Mouse (Mus musculus) intestine, postnatal 0 days (tissue): ENCODE measurements around the gene Cmas. TPM values are rescaled to one million over a fixed set of nuclear protein-coding genes. Genes with fewer than 3 reads are reported as not detected.
A peak's percentile ranks its signal among the peaks of the same experiment; 100 is the strongest.

Source experiments
- ATAC-seq: fragments of 200-750 bp; cut with Nextera tagmentation; 2 replicates; pipeline ENCODE4 v1.8.0; 2017; ENCODE audit warnings: mild to moderate bottlenecking, moderate TSS enrichment, moderate library complexity
- H3K27ac ChIP-seq: fragments of 300-500 bp; sonication (generic); 2 replicates; pipeline ENCODE4 v1.5.1; 2014; ENCODE audit warnings: mild to moderate bottlenecking, low read depth, low read length, moderate library complexity
- H3K27me3 ChIP-seq: fragments of 300-500 bp; sonication (generic); replicated peaks from 2 replicates; pipeline ENCODE4 v1.6.1; 2014; ENCODE audit warnings: low read length, mixed read lengths; ENCODE audit not compliant: control insufficient read depth, insufficient read depth
- H3K36me3 ChIP-seq: fragments of 300-500 bp; sonication (generic); 2 replicates; pipeline ENCODE4 v1.6.1; 2014; ENCODE audit warnings: mild to moderate bottlenecking, moderate library complexity; ENCODE audit not compliant: control insufficient read depth, insufficient read depth
- H3K4me1 ChIP-seq: fragments of 300-500 bp; sonication (generic); replicated peaks from 2 replicates; pipeline ENCODE4 v1.6.1; 2014; ENCODE audit warnings: antibody characterized with exemption, low read length, mixed read lengths; ENCODE audit not compliant: control insufficient read depth, insufficient read depth
- H3K4me2 ChIP-seq: fragments of 300-500 bp; sonication (generic); replicated peaks from 2 replicates; pipeline ENCODE4 v1.6.1; 2014; ENCODE audit warnings: low read depth, mild to moderate bottlenecking, moderate library complexity
- H3K4me3 ChIP-seq: fragments of 300-500 bp; sonication (generic); 2 replicates; pipeline ENCODE4 v1.5.1; 2014; ENCODE audit warnings: low read depth, low read length
- H3K9ac ChIP-seq: fragments of 300-500 bp; sonication (generic); 2 replicates; pipeline ENCODE4 v1.6.1; 2014; ENCODE audit warnings: mild to moderate bottlenecking, low read depth, low read length
- H3K9me3 ChIP-seq: fragments of 300-500 bp; sonication (generic); 2 replicates; pipeline ENCODE4 v1.6.1; 2016; ENCODE audit warnings: mixed run types; ENCODE audit not compliant: control insufficient read depth
- CTCF ChIP-seq: sonication (generic); IDR thresholded peaks from 2 replicates; pipeline ENCODE4 v1.5.1; 2016; ENCODE audit warnings: low read depth, mild to moderate bottlenecking, control low read depth, antibody characterized with exemption, moderate library complexity
- WGBS: fragments of 180-500 bp; shearing (Covaris S2); extraction: QIAGEN DNeasy Blood & Tissue Kit; methylation state at CpG from one replicate; pipeline ENCODE4 v1.1.7; 2014; 5-methylcytosine and 5-hydroxymethylcytosine counted together
- polyA plus RNA-seq: library from polyadenylated mRNA; unstranded; fragments of >200 nt; fragmentation: Nextera tagmentation; extraction: Ambion mirVana; gene quantifications from 2 replicates; pipeline ENCODE4 v1.2.1, GENCODE M21; 2015

The Cmas gene
- polyA plus RNA-seq, 1 experiment from 2014 or later: 130 TPM

GRCm38 (mm10) chr6:142757976-142758375 is 1.5 kb downstream of the Cmas start:
- Histone ChIP-seq H3K27ac (peak overlapping the region; percentile 81), H3K27me3 (no peaks in the 10 kb centered on the region), H3K36me3 (peaks cover 13% of the 10 kb centered on the region; the same call in 1 of the 2 replicates), H3K4me2 (peak overlapping the region; percentile 80), H3K9me3 (no peaks in the 10 kb centered on the region), H3K9ac (no peak overlapping the region), H3K4me1 (peaks cover 11% of the 10 kb centered on the region; the same call in 1 of the 2 replicates), H3K4me3 (peak overlapping the region; percentile 85)
- no peak for TF ChIP-seq CTCF
- 79% methylated on average over 6 of the region's 6 CpGs for WGBS
- no peak for ATAC-seq

GRCm38 (mm10) chr6:142758562-142758961 is 2.1 kb downstream of the Cmas start:
- no peak overlapping the region for H3K4me3 ChIP-seq
- H3K9me3 ChIP-seq: no peaks in the 10 kb centered on the region
- H3K9ac ChIP-seq: no peak overlapping the region
- 87% methylated on average over 6 of the region's 6 CpGs for WGBS
- ATAC-seq: no peak
- peak overlapping the region; percentile 80 for H3K4me2 ChIP-seq
- H3K36me3 ChIP-seq: peaks cover 16% of the 10 kb centered on the region; the same call in 1 of the 2 replicates
- peaks cover 11% of the 10 kb centered on the region; the same call in 1 of the 2 replicates for H3K4me1 ChIP-seq
- TF ChIP-seq CTCF: no peak
- H3K27me3 ChIP-seq: no peaks in the 10 kb centered on the region
- H3K27ac ChIP-seq: peak overlapping the region; percentile 81; the same call in 1 of the 2 replicates

GRCm38 (mm10) chr6:142759633-142760032 is 3.1 kb downstream of the Cmas start:
- Histone ChIP-seq H3K9ac (no peak overlapping the region), H3K9me3 (no peaks in the 10 kb centered on the region), H3K36me3 (peaks cover 21% of the 10 kb centered on the region), H3K4me2 (no peak overlapping the region; the same call in 1 of the 2 replicates), H3K27ac (peak overlapping the region; percentile 81), H3K27me3 (no peaks in the 10 kb centered on the region), H3K4me1 (peaks cover 11% of the 10 kb centered on the region; the same call in 1 of the 2 replicates), H3K4me3 (no peak overlapping the region)
- no peak for TF ChIP-seq CTCF
- 43% methylated on average over 2 of the region's 2 CpGs for WGBS
- peak; percentile 66 for ATAC-seq

DNA sequence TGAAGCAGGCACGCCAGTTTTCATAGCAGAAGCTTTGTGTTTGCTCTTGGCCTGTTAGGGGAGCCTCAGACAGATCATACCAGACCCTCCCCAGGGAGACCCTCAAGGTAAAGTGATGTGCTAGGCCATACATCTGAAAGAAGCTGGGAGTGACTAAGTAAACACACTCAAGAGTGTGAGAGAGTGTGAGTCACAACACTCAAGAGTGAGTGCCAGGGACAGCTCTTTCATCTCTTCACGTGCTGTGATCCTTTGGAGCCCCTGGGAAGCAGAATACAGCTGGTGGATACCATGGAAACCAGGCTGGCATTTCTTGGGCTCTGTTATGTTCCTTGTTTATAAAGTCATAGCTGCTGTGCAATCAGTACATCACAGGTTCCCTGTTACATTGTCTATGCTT is 8.4 kb downstream of the Cmas start:
- ATAC-seq: no peak
- no peak overlapping the region for H3K4me2 ChIP-seq
- H3K9ac ChIP-seq: no peak overlapping the region
- H3K27ac ChIP-seq: no peak overlapping the region
- 77% methylated on average over 2 of the region's 2 CpGs for WGBS
- H3K4me3 ChIP-seq: no peak overlapping the region
- no peaks in the 10 kb centered on the region for H3K27me3 ChIP-seq
- H3K9me3 ChIP-seq: no peaks in the 10 kb centered on the region
- peaks cover 72% of the 10 kb centered on the region for H3K36me3 ChIP-seq
- no peak for TF ChIP-seq CTCF
- H3K4me1 ChIP-seq: no peaks in the 10 kb centered on the region

- H3K27ac ChIP-seq: no peak overlapping the region
Observed at GRCm38 (mm10) chr6:142767305-142767704, 10.8 kb downstream of the Cmas start.

DNA sequence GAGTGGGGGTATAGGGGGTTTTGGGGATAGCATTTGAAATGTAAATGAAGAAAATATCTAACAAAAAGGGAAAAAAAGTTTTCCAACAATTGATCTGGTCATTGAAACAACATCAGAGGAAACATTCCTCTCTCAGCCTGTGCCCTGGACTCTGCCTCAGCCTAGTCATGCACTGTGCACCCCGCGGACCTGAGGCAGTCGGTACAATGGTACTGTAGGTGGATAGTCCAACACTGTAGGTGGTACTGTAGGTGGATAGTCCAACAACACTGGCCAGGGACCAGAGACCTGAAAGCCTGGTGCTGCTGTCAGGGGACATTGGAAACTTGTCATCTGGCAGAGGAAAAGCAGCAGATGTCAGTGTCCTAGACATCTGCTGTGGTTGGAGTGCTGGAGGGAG is 13.4 kb downstream of the Cmas start:
- TF ChIP-seq CTCF: no peak
- Histone ChIP-seq H3K27me3 (no peaks in the 10 kb centered on the region), H3K36me3 (peaks cover 95% of the 10 kb centered on the region), H3K4me2 (no peak overlapping the region), H3K27ac (no peak overlapping the region), H3K4me3 (no peak overlapping the region), H3K4me1 (no peaks in the 10 kb centered on the region), H3K9me3 (no peaks in the 10 kb centered on the region), H3K9ac (no peak overlapping the region)
- 91% methylated on average over 3 of the region's 3 CpGs for WGBS
- ATAC-seq: no peak

More at GRCm38 (mm10) chr6:142767305-142767704, 10.8 kb downstream of the Cmas start:
- Histone ChIP-seq H3K36me3 (peaks cover 81% of the 10 kb centered on the region), H3K27me3 (no peaks in the 10 kb centered on the region), H3K4me3 (no peak overlapping the region), H3K9ac (no peak overlapping the region), H3K9me3 (no peaks in the 10 kb centered on the region), H3K4me2 (no peak overlapping the region), H3K4me1 (no peaks in the 10 kb centered on the region)
- no peak for TF ChIP-seq CTCF
- ATAC-seq: no peak
- 90% methylated on average over 9 of the region's 9 CpGs for WGBS

DNA sequence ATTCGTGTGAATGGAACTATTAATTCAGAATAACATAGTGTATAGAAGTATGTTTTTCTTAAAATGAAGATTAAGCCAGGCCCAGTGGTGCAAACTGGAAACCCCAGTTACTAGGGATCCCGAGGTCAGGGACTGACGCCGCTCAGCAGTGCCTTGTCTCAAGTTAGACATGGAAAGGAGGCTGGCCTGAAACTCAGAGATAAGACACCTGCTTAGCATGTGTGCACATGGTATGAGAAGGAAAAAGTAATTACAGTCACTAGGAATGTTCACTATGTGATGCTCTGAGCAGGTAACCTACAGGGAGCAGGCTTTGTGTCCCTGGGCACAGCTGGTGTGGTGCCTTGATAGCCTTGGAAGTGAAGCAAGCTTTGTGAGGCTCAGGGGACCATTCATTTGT is 15.2 kb downstream of the Cmas start:
- Histone ChIP-seq H3K4me3 (no peak overlapping the region), H3K27ac (no peak overlapping the region), H3K9me3 (no peaks in the 10 kb centered on the region), H3K4me2 (no peak overlapping the region), H3K9ac (no peak overlapping the region), H3K36me3 (peaks cover 91% of the 10 kb centered on the region), H3K27me3 (no peaks in the 10 kb centered on the region), H3K4me1 (no peaks in the 10 kb centered on the region)
- WGBS: 89% methylated on average over 4 of the region's 4 CpGs
- no peak for ATAC-seq
- TF ChIP-seq CTCF: no peak
